Mouse (Mus musculus) left cerebral cortex, postnatal 36 days (tissue): ENCODE data around the gene Map3k15. TPM values are rescaled to one million over a fixed set of nuclear protein-coding genes. Genes with fewer than 3 reads are reported as not detected.
A peak's percentile ranks its signal among the peaks of the same experiment; 100 is the strongest.

Source experiments
- DNase-seq, 2 experiments: peaks; one replicate each; pipeline ENCODE4 v3.0.0; 2021 to 2022; ENCODE audit warnings: low spot score in 2 of 2, mixed read lengths in 1 of 2
- intact Hi-C: fragments of 180-260 bp; cut with DNase I; formaldehyde crosslinking; loops from one replicate; pipeline ENCODE4 v1.15.1; 2025
- total RNA-seq, 2 experiments: library from RNA; stranded (reverse); gene quantifications; 2 replicates each; pipeline ENCODE4 v1.2.3; 2021

Gene Map3k15
- total RNA-seq = 1 to 10 TPM in 1 of 2 experiments, under 1 TPM in 1; 0.72 to 1.3 TPM

DNA sequence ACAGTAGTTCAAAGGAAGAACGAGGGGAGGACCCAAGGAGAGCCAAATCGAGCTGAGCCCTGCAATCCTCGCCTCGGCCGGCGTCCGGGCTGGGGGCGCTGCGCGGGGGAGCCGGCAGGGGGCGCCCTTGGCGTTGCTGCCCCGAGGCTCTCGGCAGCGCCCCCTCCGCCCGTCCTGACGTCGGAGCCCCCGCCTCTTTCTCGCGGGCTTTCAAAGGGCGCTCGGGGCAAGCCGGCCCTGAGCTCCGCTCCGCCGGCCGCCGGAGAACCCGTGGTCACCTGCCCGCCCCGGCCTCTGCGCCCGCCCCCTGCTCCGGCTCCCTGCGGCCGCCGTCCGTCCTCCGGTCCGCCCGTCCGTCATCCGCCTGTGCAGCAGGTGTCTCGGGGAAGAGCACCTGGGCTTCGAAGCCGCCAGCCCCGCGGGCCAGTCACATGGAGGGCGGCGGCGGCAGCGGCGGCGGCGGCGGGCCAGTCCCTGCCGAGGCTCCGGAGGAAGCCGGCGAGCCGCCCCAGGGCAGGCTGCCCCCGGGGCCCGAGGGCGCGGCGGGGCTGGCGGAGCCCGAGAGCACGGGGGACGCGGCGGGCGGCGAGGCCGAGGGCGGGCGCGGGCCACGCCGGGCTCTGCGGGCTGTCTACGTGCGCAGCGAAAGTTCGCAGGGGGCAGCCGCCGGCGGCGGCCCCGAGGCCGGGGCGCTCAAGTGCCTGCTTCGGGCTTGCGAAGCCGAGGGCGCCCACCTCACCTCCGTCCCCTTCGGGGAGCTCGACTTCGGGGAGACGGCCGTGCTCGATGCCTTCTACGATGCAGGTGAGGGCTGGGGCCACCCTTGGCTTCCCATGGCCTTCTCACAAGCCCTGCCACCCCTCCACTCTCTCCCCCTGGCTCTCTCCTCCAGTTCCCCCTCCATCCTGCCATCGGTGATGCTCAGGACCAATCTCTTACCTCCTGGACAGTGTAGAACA is at the start of gene Map3k15:
Gene Map3k15, plus strand, starts transcription at position 432 of the 959 bp plus-strand sequence.
- intact Hi-C loops = loop anchor here (5.0 kb wide), 1 partner anchor 124 kb away; no protein-coding TSS in a partner anchor
- DNase-seq = peak; percentile 12 to 14

DNA sequence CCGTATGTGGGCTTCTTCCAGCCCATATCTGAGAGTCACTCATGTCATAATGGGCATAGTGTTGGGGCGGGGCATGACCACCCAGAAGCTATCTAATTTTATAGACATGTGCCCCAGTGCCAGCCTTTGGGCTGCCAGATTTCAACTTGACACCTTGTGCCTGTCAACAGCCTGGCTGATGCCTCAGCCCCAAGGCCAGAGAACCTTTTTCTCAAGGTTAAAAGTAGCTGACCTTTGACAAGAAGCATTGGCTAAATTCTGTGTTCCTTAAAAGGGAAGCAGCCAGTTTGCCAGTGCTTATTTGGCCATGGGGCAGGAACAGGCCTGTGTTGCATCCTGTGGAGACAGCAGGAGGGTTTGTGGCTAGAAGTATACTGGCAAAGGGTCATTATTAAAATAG is 45.7 kb upstream of the Map3k15 start:
- no peak for DNase-seq
- intact Hi-C loops = no loop called here

DNA sequence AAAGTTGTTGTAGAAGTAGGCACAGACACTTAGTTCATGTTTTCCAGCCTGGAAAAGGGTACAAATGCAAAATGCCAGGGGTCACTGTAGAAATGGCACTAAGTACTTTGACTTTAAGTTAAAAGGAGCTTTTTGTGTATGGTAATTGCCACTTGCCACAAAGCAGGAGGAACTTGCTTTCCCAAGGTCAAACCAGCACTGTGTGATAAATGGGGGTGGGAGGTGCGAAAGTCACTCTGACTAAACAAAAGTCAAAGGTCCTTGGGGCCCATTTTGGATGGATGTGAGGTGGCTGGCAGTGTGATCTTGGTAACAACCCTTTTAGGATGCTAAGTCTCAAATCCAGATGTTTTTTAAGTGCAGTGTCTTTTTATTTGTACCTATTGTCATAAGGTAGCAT is 44.6 kb upstream of the Map3k15 start:
- no peak for DNase-seq
- intact Hi-C loops = no loop called here

DNA sequence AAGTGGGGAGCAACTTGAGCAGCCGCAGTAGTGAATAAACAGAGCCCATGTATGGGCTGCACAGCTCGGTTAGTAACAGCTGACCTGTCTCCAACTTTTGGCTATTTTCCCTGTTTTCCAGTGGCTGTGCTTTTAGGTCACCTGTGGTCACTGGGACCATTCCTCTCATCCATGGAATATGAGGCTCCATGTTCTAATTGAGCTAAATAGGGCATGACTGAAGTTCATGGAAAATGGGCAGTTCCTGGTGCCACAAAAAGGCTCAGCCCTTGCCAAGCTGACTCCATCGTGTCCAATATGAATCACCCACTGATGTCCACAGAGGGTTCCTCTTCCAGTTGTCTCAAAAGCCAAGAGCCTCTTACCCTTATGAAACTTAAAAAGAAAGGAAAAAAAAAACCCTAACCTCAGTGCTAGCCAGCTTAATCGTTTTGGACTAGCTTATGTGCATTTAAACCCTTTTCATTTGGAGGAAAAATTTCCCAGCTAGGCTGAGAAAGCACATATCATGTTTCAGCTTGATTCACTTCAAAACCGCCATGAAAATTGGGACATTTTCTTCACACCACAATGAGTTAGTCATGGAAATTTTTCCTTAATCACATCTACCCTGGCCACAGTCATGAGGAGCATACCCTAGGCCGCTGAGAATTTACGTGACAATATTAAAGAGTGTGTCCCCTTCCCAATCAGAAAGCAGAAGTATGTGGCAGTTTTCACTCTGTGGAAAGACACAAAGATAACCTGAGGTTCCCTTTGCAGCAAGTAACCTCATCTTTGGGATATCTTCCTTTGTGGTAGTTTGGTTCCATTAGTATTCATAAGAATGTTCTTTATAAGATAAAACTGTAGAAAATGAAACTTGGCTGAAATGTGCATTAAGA is 34.4 kb upstream of the Map3k15 start:
- intact Hi-C loops = no loop called here
- DNase-seq = no peak

GRCm38 (mm10) chrX:159954430-159954779 is 33.8 kb upstream of the Map3k15 start:
- intact Hi-C loops = no loop called here

DNA sequence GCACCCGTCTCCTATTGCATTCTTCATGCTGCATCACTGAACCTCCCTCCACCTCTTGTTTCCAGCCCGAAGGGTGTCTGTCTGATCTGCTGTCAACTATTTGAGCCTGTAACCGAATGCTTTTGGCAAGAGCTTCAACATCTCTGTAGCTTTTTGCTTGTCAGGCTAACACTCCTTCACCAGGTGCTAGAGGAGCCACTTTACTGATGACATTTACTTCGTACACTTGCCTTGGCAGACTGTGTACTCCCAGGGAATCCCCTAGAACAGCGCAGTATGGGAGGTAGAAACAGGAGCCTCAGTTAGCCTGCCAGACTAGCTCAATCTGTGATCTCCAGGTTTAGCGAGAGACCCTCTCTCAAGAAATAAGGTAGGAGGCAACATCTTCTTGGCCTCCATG is 32.8 kb upstream of the Map3k15 start:
- intact Hi-C loops = no loop called here
- DNase-seq = no peak

More at GRCm38 (mm10) chrX:159954430-159954779, 33.8 kb upstream of the Map3k15 start:
- DNase-seq = no peak

DNA sequence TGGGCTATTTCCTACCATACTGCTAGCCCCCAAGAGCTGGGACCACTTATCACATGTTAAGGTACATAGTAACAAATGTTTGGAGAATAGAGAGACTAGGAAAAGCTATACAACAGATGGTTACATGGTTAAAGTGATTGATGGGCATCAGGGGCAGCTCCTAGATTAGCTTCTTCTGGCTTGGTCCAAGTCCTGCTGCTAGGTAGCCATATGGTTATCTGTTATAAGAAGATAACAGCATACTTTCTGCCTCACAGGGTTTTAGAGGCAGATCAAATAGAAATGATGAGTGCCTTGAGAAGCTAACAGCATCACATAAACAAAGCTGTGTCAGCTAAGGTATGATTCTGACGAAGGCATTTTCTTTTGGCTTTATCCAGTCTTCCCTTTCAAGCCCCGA is 26.8 kb upstream of the Map3k15 start:
- DNase-seq = no peak
- intact Hi-C loops = loop anchor here (5.0 kb wide), 1 partner anchor 429 kb away; no protein-coding TSS in a partner anchor

DNA sequence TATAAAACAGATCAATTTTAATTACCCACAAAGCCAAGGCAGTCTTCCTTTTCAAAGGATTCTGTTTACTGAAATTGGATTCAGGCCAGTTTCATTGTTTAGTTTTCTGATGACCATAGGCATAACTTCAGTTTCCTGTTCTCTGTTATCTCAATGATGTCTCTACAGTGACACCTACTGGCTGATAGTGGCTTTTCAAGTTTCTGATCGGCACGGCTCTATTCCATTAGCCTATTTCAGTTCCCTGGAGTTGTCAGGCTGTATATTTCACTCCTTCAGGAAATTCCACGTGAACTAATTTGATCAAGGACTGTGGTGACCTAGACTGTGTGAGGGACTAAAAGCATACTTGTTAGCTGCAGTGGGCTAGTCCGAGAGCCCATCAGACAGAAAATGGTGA is 25.0 kb upstream of the Map3k15 start:
- intact Hi-C loops = loop anchor here (2.0 to 5.0 kb wide), 2 partner anchors 338 to 431 kb away; no protein-coding TSS in a partner anchor
- peak; percentile 6 to 35 for DNase-seq

GRCm38 (mm10) chrX:159963925-159964324 is 24.3 kb upstream of the Map3k15 start:
- peak; percentile 6 to 13 for DNase-seq
- intact Hi-C loops = loop anchor here (2.0 to 5.0 kb wide), 2 partner anchors 339 to 432 kb away; no protein-coding TSS in a partner anchor

- DNase-seq = no peak
Measured at GRCm38 (mm10) chrX:159969025-159969424, 19.2 kb upstream of the Map3k15 start.

DNA sequence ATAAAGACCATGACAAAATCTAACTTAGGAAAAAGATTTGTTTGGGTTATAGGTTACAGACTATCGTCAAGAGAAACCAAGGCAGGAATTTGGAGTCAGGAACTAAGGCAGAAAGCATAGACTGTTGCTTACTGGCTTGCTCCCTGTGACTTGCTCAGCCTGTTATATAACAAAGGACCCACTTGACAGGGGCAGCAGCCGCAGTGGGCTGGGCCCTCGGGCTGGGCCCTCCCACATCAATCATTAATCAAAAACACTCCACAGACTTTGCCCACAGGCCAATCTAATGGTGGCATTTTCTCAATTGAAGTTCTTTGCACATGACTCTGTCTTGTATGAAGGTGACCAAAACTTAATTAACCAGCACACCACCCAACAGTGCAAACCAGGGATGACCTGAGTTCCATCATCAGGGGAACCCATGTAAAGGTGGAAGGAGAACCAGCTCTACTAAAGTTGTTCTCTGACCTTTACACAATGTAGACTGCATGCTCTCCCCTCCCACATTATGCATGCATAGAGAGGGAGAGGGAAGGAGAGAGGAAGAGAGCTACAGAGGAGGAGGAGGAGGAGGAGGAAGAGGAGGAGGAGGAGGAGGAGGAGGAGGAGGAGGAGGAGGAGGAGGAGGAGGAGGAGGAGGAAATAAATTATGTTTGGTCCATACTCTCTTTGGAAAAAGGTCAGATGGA is 17.0 kb upstream of the Map3k15 start:
- no peak for DNase-seq
- intact Hi-C loops = loop anchor here (5.0 kb wide), 1 partner anchor 146 kb away; no protein-coding TSS in a partner anchor

More at GRCm38 (mm10) chrX:159969025-159969424, 19.2 kb upstream of the Map3k15 start:
- intact Hi-C loops = no loop called here

DNA sequence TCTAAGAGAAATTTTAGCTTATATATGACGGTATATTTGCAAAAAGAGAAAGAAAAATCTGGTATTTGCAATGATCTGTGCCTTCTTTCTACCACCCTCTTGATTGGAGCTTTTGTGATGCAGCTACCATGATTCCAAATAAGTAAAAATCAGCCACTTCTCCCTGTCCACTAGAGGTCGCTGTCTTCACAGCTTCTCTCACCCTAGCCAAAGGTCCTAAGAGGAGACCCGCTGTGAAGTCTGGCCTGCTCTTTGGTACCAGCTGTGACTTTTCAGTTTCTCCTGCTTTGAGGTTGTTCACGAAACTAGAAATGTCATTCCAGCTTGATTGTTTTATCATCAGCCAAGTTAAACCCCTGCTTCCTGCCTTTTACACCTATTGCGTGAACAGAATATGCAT is 14.5 kb upstream of the Map3k15 start:
- no peak for DNase-seq
- intact Hi-C loops = loop anchor here (5.0 kb wide), 1 partner anchor 144 kb away; no protein-coding TSS in a partner anchor

DNA sequence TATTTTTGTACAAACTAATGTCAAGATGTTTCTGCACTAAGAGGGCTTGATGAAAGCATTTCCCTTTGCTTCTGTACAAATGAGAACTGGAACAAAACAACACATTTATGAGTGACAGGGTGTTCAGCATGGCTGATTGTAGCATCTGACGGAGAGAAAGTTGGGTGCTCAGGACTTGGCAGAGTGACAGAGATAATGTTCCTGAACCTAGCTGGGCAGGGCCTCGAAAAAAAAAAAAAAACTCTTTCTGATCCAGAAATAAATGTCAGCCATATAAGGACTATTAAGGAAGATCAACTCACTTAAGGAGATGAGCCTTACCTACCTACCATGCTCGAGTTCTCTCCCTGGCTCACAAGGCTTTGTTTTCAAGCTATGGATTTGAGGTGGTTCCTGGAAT is 12.0 kb upstream of the Map3k15 start:
- no peak for DNase-seq
- intact Hi-C loops = no loop called here

- intact Hi-C loops = no loop called here
- no peak for DNase-seq
Measured at GRCm38 (mm10) chrX:159995808-159996207, 7.6 kb downstream of the Map3k15 start.

DNA sequence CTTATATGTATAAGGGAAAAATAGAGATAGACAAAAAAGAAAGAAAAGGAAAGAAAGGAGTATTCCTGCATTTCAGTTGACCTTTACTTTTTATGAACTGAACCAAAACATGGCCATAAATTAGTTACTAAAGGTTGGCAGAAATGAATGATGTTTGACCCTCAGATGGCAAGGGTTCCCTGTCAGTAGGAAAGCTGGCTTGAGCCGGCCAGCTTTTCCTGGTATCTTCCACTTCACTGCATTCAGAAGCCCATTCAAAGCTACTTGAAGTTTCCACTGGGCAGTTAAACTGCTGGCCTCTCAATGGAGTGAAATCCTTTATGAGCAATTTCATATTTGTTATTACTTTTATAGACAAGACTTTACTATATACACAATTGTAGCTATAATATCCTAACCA is 65.1 kb downstream of the Map3k15 start:
- intact Hi-C loops = no loop called here
- DNase-seq = no peak

DNA sequence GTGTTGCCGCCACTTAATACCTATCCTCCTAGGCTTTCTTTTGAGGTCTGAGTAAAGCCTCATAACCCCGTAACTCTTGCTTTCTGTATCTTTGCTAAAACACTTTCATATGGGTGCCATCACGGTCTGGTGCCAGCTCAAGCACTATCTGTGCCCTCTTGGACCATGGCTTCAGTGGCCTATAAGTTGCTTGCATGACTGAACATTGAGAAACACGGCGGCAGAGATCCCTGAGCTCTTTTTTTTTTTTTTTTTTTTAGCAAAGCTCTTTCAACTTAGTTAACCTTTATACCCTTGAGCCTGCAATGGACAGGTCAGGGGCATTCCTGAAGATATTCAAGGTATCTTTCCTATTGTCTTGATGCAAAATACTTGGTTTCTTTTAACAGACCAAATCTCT is 66.4 kb downstream of the Map3k15 start:
- intact Hi-C loops = no loop called here
- DNase-seq = no peak

DNA sequence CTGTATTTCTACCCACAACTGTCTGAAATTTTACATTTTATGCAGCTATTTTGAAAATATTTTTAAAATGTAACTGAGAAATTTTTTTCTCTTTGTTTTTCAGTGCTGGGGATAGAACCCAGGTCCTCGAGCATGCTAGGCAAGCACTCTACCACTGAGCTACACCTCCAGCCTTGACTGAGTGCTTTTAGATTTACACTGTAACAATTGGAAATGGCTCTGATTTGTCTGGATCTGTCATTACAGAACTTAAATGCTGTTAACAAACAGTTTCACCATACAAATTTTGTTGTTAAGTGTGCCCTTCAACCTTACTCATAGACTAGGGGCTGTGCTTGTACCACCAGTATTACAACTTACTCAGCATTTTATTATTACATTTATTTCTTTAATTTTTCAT is 103.7 kb downstream of the Map3k15 start:
- DNase-seq = no peak
- intact Hi-C loops = no loop called here

DNA sequence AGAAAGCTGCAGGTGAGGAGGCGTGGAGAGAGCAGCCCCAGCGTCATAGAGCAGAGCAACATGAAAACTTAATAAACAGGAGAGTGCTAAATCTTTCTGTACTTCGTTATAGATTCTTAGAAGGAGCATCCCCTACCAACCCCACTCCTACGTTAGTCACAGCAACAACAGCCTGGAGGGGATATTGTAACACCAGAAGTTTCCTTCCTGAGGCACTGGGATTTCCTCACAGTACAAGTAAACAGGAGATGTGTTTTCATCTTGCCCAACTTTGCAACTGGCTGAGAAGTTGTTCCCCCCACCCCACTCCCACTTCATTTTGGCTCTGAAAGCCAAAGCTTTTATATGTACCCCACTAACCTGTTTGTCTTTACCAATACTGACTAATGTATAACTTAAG is 119.6 kb downstream of the Map3k15 start:
- DNase-seq = no peak
- intact Hi-C loops = no loop called here

DNA sequence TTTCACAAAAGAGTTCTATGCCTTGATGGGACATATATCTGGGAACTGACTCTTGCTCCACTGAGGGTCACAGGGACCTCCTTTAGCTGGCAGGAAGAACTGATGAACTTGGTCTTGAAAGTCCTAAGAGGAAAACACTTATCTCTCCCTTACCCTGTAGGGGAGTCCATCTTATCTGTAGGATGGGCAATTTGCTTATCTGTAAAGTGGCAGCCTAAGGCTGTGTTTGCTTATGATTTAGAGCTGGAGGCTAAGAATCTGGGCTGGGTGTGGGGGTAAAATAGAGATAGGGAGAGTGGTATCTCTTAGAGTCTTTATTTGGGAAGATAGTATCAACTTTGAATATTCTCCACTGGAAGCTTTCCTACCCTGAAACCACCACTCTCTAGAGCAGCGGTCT is 125.5 kb downstream of the Map3k15 start:
- intact Hi-C loops = loop anchor here (5.0 kb wide), 1 partner anchor 126 kb away; the partner anchor contains the start of gene Map3k15
- DNase-seq = no peak
